Mouse (Mus musculus) stomach, postnatal 0 days (tissue): ENCODE data around the gene Rnaset2a.

ENCODE experiments used
- CTCF ChIP-seq: IDR thresholded peaks from 2 replicates; pipeline ENCODE4 v1.5.1; 2016; ENCODE audit warnings: antibody characterized with exemption, low read depth, mild to moderate bottlenecking, moderate library complexity
- EP300 ChIP-seq: optimal IDR thresholded peaks from 2 replicates; pipeline ENCODE3; 2016; ENCODE audit warnings: antibody characterized with exemption

GRCm38 (mm10) chr17:8183815-8184214 is 35.9 kb upstream of the Rnaset2a start:
- TF ChIP-seq EP300, result no peak
- no peak for TF ChIP-seq CTCF
